Mouse (Mus musculus): ENCODE measurements at regions not wholly inside any gene's neighbourhood (a gene's known extent, or its start where the extent isn't known, plus 50 kb on each side); places are given as distances from the start of the nearest gene placed in this dataset.

GRCm38 (mm10) chr11:45190601-45191370 lies 573.7 kb downstream of the Ebf1 start:
- no peak for TF ChIP-seq POLR2A (IDR thresholded peaks at IDR 0.05; ENCODE audit: control insufficient read depth, extremely low read depth, insufficient read depth, low read length, poor library complexity)
- TF ChIP-seq CTCF (IDR thresholded peaks at IDR 0.05; ENCODE audit: borderline replicate concordance, control insufficient read depth, extremely low read depth, insufficient read depth, low read length, poor library complexity) = no peak

All from thymus, adult 2 months (tissue).